Mouse (Mus musculus): Measurements from ENCODE around the gene Kansl1. TPM values are rescaled to one million over a fixed set of nuclear protein-coding genes. Genes with fewer than 3 reads are reported as not detected.

Kansl1 gene
- polyA plus RNA-seq, 1 experiment = 58.3 TPM

DNA sequence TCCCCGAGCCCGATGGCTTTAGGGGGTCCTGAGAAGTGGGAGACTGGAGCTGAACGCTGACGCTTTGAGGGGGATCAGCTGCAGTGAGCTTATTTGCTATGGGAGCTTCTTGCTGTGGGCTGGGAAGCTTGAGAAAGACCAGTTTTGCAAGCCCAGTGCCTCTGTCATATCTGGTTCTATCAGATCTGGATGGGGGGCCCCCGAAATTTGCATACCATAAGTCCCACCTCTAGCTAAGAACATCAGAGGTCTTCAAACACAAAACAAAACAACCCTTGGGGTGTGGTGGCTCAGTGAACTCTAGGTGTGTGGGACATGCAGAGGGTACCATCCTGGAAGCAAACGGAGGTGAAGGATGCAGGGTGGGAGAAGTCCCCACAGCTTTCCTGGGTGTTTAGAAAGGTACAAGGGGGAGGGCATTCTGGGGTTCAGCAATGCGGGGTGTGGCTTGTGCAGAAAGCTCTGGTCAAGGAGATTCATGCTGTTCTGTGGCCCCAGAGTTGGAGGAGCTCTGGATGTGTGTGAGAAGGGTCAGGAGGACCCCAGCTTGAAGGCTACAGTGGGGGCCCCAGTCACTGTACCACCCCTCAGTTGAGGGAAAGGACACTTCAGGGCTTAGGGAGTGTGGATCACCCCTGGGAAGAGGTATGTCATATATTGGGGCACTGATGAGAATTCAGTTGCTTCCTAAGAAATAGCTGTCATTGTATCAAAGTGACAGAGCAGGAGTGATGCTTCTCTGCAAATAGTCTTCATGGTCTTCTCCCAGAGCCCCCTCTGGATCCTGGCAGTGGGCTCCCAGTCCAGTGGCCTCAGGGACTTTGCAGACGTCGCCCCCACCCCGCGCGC, 159.1 kb downstream of the Kansl1 start:
- no peak for DNase-seq (ENCODE audit: low read depth)

DNA sequence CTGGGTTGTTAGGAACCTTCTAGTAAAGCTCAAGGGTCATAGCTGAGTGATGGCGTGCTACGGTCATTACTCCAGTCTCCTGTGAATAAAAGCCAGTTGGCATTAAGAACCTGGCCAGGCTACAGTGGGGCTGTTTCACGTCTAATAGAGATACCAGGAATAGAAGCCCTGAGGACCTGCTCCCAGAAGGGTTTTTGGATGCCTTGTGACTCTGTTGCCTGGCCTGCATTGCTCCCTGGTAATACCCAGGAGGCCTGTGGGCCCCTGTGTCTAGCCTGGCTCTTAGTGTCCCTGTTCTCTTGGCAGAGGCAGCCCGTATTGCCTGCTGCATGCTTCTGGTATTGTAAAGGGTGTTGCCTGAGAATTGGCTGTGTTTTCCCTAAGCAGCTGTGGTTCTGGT, 161.5 kb downstream of the Kansl1 start:
- DNase-seq (ENCODE audit: low read depth) = no peak

DNA sequence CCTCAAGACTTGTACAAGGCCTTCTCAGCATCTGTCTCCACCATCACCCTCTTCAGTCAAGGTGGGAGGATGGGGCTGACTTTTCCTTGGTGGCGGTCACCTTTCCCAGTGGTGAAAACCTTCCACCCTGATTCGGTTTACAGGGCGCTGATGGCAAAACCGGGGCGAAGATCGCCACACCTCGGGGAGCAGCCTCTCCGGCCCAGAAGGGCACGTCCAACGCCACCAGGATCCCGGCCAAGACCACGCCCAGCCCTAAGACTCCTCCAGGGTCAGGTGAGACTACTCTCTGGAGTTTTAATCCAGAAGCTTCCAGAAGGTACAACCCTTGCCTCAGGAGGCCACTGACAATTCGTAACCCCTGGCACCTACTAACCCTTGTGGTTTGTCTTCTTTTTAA, 162.2 kb downstream of the Kansl1 start:
- DNase-seq (ENCODE audit: low read depth) = no peak

DNA sequence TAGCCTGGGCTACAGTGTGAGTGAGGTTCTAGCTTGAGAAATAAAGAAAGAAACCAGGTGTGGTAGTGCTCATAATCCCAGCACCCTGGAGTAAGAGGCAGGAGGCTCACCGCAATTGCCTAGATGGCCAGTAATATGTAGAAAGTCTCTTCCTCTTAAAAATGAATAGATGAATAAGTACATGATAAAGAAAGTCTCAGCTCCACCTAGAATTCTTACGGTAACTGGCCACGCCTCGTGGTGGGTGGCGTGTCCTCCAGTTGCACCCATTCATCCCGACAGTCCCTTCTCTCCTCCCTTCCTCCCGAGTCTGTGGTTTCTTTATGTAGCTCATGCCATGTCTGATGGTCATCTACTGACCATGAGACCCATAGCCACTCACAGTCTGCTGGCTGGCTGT, 162.9 kb downstream of the Kansl1 start:
- DNase-seq (ENCODE audit: low read depth) = no peak

DNA sequence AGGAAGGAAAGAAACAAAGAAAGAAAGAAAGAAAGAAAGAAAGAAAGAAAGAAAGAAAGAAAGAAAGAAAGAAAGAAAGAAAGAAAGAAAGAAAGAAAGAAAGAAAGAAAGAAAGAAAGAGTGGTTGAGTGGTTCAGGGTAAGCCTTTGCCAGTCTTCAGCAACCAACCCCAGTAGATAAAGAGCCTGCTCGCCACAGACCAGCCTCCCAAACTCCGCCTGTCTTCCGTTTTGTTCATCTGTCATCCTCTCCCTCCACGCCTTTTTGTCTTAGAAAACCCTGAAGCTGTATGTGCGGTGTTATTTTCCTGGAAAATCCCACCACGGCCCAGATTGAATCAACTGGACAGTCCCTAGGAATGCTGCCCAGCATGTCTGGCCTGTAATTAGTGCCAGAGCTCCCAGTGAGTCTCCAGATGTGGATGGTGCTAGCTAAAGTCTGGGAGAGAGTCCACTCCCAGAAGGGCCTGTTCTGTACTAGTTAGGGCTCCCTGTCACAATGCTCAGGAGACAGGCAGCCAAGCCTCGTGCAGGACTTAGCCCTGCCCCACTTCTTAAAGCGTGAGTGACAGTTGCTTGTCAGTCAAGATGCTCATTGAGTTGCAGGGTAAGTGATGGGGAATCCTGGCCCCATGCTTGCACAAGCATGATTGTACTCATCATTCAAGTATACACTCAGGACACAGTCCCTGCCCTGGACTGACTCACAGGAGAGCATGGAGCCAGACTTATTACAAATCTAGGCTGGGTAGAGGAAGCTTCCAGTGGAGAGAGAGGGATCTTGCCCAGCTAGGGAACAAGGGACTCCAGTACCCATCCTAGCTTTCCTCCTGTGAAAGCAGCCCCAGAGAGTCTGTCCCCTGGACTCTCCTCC, 165.3 kb downstream of the Kansl1 start:
- no peak for DNase-seq (ENCODE audit: low read depth)

DNA sequence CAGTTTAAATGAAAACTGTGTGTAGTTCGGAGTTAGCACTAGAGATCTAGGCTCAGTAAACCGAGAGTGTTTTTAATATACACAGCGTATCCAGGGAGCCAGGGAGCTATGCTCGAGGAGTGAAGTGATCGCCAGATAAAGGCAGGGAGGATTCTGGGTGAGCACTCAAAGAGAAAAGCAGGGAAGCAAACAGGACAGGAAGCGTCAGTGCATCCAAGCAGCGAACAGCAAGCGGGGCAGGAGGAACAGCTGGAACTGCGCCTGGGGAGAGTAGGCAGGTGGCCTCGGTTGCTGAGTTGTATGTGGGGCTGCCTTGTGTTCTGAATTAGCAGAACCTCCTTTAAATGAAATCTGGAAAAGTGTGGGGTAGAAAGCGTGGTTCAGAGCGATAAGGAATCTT, 166.0 kb downstream of the Kansl1 start:
- DNase-seq (ENCODE audit: low read depth) = no peak

DNA sequence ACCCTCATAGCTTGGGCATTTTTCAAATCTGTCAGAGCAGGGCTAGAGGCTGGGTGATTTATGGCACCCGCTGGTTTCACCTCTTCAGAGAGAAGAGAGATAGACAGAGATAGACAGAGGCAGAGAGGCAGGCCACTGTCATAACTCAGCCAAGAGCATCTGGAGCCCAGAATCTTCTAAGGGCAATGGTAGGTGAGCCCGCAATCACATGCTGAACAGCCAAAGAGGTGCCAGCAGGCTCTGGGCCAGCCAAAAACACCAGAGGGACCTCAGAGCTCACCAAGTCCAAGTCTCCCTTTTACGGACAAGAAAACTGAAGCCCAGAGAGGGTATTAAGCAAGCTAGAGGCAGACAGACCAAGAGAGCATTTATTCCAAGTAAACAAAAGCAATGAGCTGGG, 171.0 kb downstream of the Kansl1 start:
- no peak for DNase-seq (ENCODE audit: low read depth)

DNA sequence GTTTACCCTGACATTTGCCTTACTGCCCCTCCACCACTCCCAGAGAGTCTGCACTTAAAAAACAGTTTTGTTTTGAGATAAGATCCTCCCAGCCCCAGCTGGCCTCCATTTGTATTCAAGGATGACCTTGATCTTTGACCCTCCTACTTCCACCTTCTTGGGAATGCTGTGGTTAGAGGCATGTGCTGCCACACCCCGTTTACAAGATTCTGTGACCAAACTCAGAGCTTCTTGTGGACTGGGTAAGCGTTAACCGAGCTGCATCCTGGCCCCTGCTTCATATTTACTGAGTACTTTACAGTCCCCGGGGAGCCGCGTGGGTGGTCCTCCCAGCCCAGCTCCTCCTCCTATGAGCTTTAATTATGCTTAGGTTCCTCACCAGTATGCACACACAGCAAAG, 173.0 kb downstream of the Kansl1 start:
- DNase-seq (ENCODE audit: low read depth) = no peak

GRCm38 (mm10) chr11:104295145-104295544, 173.5 kb downstream of the Kansl1 start:
- no peak for DNase-seq (ENCODE audit: low read depth)

GRCm38 (mm10) chr11:104293241-104293640, 175.4 kb downstream of the Kansl1 start:
- DNase-seq (ENCODE audit: low read depth) = no peak

DNA sequence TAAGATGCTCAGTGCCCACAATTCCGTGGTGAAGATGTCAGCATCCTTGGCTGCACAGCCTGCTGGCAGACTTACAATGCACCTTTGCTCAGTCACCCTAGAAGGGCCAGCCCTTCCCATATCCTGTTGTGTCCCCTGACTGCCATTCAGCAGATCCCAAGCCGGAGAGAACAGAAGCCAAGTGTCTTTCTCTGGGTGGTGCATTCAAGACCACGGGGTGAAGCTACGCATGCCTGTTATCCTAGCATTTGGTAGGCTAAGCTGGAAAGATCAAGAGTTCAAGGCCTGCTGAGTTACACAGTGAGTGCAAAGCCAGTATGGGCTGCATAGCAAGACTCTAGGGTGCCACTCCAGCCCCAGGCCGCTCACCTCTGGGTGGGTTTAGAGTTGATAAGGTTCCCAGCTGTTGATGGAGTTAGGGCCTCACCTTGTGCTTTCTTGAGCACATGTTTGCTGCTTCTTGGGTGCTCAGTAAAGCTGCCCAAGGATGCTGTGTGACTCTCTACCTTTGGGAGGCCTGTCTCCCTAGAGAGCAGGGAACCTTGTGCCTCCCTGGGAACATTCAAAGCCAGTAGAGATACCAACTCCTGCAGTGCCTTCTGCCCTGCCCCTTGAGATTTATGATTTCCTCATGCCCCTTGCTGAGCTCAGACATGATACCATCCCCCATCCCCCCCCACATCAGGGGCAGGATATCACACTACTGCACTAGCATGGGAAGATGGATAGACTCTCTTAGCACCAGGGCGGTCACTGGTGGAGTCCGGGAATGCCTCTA, 176.0 kb downstream of the Kansl1 start:
- no peak for DNase-seq (ENCODE audit: low read depth)

DNA sequence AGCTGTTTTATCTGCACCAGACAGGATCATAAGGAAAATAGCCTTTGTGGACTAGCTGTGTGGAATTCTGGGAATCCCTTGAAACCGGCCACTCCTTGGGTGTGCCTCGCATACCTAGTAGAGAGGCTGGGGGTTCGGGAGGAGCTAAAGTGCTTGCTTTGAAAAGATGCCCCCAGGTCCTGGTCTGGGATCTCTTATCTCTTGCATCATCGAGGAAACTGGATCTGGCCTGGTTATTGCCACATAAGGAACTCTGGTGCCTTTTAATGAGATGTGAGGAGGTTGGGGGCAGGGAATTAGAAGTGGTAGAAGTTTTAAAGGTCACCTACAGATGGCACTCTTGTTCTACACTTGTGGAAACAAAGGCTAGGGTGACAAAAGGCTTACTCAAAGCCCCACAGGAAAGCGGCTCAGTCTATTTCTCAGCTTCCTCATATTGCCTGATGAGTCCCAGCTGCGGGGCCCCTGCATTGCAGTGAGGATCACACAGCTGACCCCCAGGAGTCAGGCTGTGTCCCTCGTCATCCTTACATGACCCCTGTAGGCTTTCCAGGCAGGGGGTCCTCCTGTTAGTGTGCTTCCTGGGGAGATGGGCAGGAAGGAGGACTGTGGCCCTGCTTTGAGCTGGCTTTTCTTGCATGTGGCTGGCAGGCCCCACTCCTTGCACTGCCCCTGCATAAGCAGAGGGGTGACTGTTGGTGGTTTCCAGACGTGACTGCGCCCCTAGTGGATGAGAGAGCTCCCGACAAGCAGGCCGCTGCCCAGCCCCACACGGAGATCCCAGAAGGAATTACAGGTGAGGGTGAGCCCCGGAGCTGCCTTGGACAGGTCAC, 179.2 kb downstream of the Kansl1 start:
- DNase-seq (ENCODE audit: low read depth) = peak; percentile 88

DNA sequence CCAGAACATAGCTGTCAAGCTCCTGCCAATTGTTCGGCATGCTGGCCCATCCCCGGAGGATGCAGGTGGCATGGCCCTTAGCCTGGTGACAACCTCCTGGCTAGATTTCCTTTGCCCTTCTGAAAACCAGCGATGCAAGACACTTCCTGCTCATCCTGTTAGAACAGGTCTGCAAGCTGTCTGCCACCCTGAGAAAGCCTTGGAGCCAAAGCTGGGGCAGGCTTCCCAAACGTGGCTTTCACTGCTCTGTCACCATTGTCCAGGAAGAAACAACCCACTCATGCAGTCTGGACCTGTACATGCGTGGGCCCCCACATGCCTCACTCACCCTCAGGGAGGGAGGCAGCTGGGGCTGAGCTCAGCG, 179.8 kb downstream of the Kansl1 start:
- DNase-seq (ENCODE audit: low read depth) = peak; percentile 93

DNA sequence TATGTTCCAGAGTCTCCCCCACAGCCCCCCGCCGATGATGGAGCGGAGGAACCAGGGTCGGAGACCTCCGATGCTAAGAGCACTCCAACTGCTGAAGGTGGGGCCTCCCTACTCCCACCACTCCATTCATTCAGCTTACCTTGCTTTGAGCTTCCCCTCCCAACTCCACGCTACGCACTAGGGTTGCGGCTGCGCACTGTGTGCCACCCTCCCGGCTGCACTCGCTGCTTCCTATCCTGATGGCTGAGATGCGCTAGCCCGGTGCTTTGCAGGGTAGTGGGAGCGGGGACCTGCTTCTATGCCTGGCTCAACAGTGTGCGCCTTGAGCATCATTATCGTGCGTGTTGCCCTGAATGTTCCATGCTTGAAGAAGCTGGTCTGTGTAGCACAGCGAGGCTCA, 181.5 kb downstream of the Kansl1 start:
- no peak for DNase-seq (ENCODE audit: low read depth)

Other genes with a start within 250 kb of the Kansl1 start
- gene Mapt, start 237.5 kb downstream of the Kansl1 start, polyA plus RNA-seq (2012; rRNA removed) = 4.1 and 6.9 TPM in 2 replicates
- gene Cdc27, start 81.8 kb upstream of the Kansl1 start, polyA plus RNA-seq (2012; rRNA removed) = 10.9 and 11.8 TPM in 2 replicates
- gene Myl4, start 81.8 kb upstream of the Kansl1 start, polyA plus RNA-seq (2012; rRNA removed) = 7.2 and 20.2 TPM in 2 replicates
- gene Itgb3, start 139.1 kb upstream of the Kansl1 start, polyA plus RNA-seq (2012; rRNA removed) = 3.0 and 3.7 TPM in 2 replicates
- under 0.01 TPM in 1 of 2 replicates, not detected in the other for gene Gm11639, start 216.8 kb upstream of the Kansl1 start, polyA plus RNA-seq (2012; rRNA removed)